Mouse (Mus musculus) brain, embryonic 14.5 days (tissue): ENCODE measurements at regions not wholly inside any gene's neighbourhood (a gene's known extent, or its start where the extent isn't known, plus 50 kb on each side); places are given as distances from the start of the nearest gene placed in this dataset.

Experiments used
- CTCF ChIP-seq: fragments of 200-500 bp; IDR thresholded peaks from 2 replicates; pipeline ENCODE4 v1.5.1; 2012; ENCODE audit warnings: inconsistent platforms, mild to moderate bottlenecking, moderate library complexity, borderline replicate concordance; ENCODE audit not compliant: insufficient read depth, insufficient read length; ENCODE audit errors: extremely low read depth
- POLR2A ChIP-seq: fragments of 200-500 bp; IDR thresholded peaks from 2 replicates; pipeline ENCODE4 v1.6.1; 2012; ENCODE audit warnings: mild to moderate bottlenecking, inconsistent platforms, borderline replicate concordance; ENCODE audit not compliant: poor library complexity, insufficient read depth, insufficient read length, severe bottlenecking; ENCODE audit errors: extremely low read depth

DNA sequence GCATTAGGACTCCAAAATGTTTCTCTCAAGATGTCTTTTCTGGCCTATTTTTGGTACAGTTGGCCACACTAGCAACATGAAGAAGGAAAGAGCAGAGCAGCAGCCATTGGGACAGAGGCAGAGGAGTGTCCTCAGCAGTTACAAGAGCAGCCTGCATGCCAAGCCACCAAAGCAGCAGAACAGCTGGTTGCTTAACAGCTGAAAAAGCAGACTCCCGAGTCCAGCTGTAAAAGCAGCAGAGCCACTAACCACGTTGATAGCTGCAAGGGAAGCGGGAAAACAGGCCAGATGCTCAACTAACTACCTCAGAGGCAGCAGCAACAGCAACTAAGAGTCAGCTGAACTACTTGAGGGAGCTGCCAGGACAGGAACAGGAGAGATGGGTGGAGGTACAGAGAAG, 134.4 kb upstream of the Sh3bp4 start:
- TF ChIP-seq CTCF (no peak), POLR2A (no peak)
